Comparison of ENCODE assay signal across 27 mouse cellular contexts in genomic region chr4:85005581-85005980, GRCm38 (mm10).
DNase-seq lines count a peak whose midpoint lies in the region; TF ChIP-seq lines count a peak whose summit lies in the region.
"Had no signal": no experiment of that assay in that cellular context is flagged by ENCODE, and none has a peak within 500 bp of the region (broad histone marks: within the 10 kb centered on the region; RNA-seq: fewer than 3 reads in every experiment).

No protein-coding gene starts in this region.

- H3K4me1 ChIP-seq in lung, adult 2 months (ENCODE audit: control insufficient read depth, insufficient read depth, low read length), result no peaks in the 10 kb centered on the region
- H3K4me1 ChIP-seq: hindbrain, embryonic 10.5 days; hindbrain, embryonic 15.5 days; intestine, embryonic 15.5 days; limb, embryonic 10.5 days; limb, embryonic 15.5 days; lung, embryonic 15.5 days; neural tube, embryonic 15.5 days had no signal

- H3K27me3 ChIP-seq in splenic B cell, adult 2 months (ENCODE audit: control insufficient read depth, insufficient read depth, low read length, poor library complexity, severe bottlenecking), result no peaks in the 10 kb centered on the region
- H3K27me3 ChIP-seq: forebrain, embryonic 12.5 days; hindbrain, embryonic 15.5 days; intestine, embryonic 15.5 days; limb, embryonic 15.5 days; lung, embryonic 15.5 days; neural tube, embryonic 15.5 days had no signal

- WGBS in lung, adult 2 months, result 77% methylated on average over 6 of the region's 6 CpGs

- no peak for TF ChIP-seq POLR2A in lung, adult 2 months (IDR thresholded peaks at IDR 0.05; ENCODE audit: borderline replicate concordance, extremely low read depth, low read depth, low read length)

- TF ChIP-seq CTCF in lung, adult 2 months (IDR thresholded peaks at IDR 0.05; ENCODE audit: insufficient read depth, low read length), result no peak

- H3K36me3 ChIP-seq in splenic B cell, adult 2 months (ENCODE audit: control insufficient read depth, insufficient read depth, low read length, poor library complexity, severe bottlenecking), result no peaks in the 10 kb centered on the region
- H3K36me3 ChIP-seq: forebrain, embryonic 12.5 days; hindbrain, embryonic 10.5 days; hindbrain, embryonic 15.5 days; intestine, embryonic 15.5 days; limb, embryonic 10.5 days; limb, embryonic 15.5 days; lung, embryonic 15.5 days; neural tube, embryonic 15.5 days had no signal

- no peak overlapping the region for H3K4me3 ChIP-seq in lung, adult 2 months (replicated peaks; ENCODE audit: extremely low read depth, low read depth, low read length)
- H3K4me3 ChIP-seq: erythroblast, embryonic 14.5 days; forebrain, embryonic 12.5 days; hindbrain, embryonic 10.5 days; hindbrain, embryonic 15.5 days; intestine, embryonic 15.5 days; limb, embryonic 10.5 days; limb, embryonic 15.5 days; lung, embryonic 15.5 days; neural tube, embryonic 15.5 days had no signal

- DNase-seq in B cell, adult 2 months, result peak; percentile 2 to 5
- peak; percentile 33 for DNase-seq in CD4-positive, CD25-positive, alpha-beta regulatory T cell, adult 2 months (ENCODE audit: low read depth, low spot score)
- DNase-seq in induced T-regulatory cell, adult 2 months (ENCODE audit: low read depth), result peak; percentile 37
- peak; percentile 16 for DNase-seq in splenic B cell, adult 2 months (ENCODE audit: low read depth, low spot score)
- DNase-seq in lung, adult 2 months, result no peak
- DNase-seq in kidney, adult 11 months, result no peak
- DNase-seq: adrenal gland, adult 8-10 months; cerebellum, adult 9-10 months; cerebellum, postnatal 36 days; gastrocnemius, postnatal 10 days; heart, postnatal 14 days; kidney, adult 8-10 months; layer of hippocampus, postnatal 36 days; lung, postnatal 36 days; midbrain, embryonic 14.5 days; retina, postnatal 1 day; right cerebral cortex, postnatal 14 days; thymus, adult 2 months had no signal

Comparison
In these comparisons a context has a peak if more than half of its experiments do, and no peak if none do; other contexts are left out.
1. DNase-seq: peak in B cell, adult 2 months (2 of 2), CD4-positive, CD25-positive, alpha-beta regulatory T cell, adult 2 months (single experiment), induced T-regulatory cell, adult 2 months (single experiment) and splenic B cell, adult 2 months (single experiment); none in lung, adult 2 months (single experiment) and kidney, adult 11 months (single experiment).